Mouse (Mus musculus) ES-E14 (cell line): ENCODE data around the gene Itga9.

Experiments
- CHD2 ChIP-seq: IDR thresholded peaks from 2 replicates; pipeline ENCODE4 v1.6.1; 2014; ENCODE audit warnings: mild to moderate bottlenecking, low read depth, low read length, inconsistent platforms
- ZC3H11A ChIP-seq: IDR thresholded peaks from 2 replicates; pipeline ENCODE4 v1.6.1; 2012; ENCODE audit warnings: low read depth, mild to moderate bottlenecking, inconsistent platforms, low read length, borderline replicate concordance
- ZNF384 ChIP-seq: IDR thresholded peaks from 2 replicates; pipeline ENCODE4 v1.6.1; 2012; ENCODE audit warnings: low read depth, low read length, inconsistent platforms

GRCm38 (mm10) chr9:118763646-118764045, 157.2 kb downstream of the Itga9 start:
- TF ChIP-seq CHD2 (no peak), ZNF384 (no peak), ZC3H11A (no peak)
